Mouse (Mus musculus) ES-Bruce4 (cell line): ENCODE data around the gene Alcam. TPM values are rescaled to one million over a fixed set of nuclear protein-coding genes. Genes with fewer than 3 reads are reported as not detected.

ENCODE experiments used
- H3K27ac ChIP-seq: 2 replicates; pipeline ENCODE4 v1.5.1; 2012; ENCODE audit warnings: low read length, inconsistent platforms; ENCODE audit not compliant: insufficient read depth
- H3K27me3 ChIP-seq: 2 replicates; pipeline ENCODE4 v1.6.1; 2012; ENCODE audit warnings: mild to moderate bottlenecking, low read length, inconsistent platforms; ENCODE audit not compliant: control insufficient read depth, poor library complexity, insufficient read depth, severe bottlenecking
- H3K36me3 ChIP-seq: 2 replicates; pipeline ENCODE4 v1.6.1; 2012; ENCODE audit warnings: inconsistent platforms, mild to moderate bottlenecking, low read length, moderate library complexity; ENCODE audit not compliant: control insufficient read depth, poor library complexity, insufficient read depth, severe bottlenecking
- H3K4me1 ChIP-seq: one replicate; pipeline ENCODE4 v1.8.1; 2011; ENCODE audit warnings: low read length; ENCODE audit not compliant: control insufficient read depth, insufficient read depth
- H3K4me3 ChIP-seq: 2 replicates; pipeline ENCODE4 v1.5.1; 2011; ENCODE audit warnings: low read depth, mild to moderate bottlenecking, low read length
- H3K9ac ChIP-seq: 2 replicates; pipeline ENCODE4 v1.6.1; 2012; ENCODE audit warnings: low read depth, mild to moderate bottlenecking, inconsistent platforms; ENCODE audit not compliant: poor library complexity, severe bottlenecking
- H3K9me3 ChIP-seq: replicated peaks from 2 replicates; pipeline ENCODE4 v1.6.1; 2012; ENCODE audit warnings: mild to moderate bottlenecking, low read length, inconsistent platforms; ENCODE audit not compliant: control insufficient read depth, poor library complexity, insufficient read depth, severe bottlenecking
- CTCF ChIP-seq: IDR thresholded peaks from one replicate; pipeline ENCODE4 v1.8.1; 2011; ENCODE audit warnings: low read depth, low read length
- EP300 ChIP-seq: IDR thresholded peaks from 2 replicates; pipeline ENCODE4 v1.6.1; 2011; ENCODE audit warnings: low read depth, low read length; ENCODE audit not compliant: insufficient read depth
- POLR2A ChIP-seq: IDR thresholded peaks from one replicate; pipeline ENCODE4 v1.8.1; 2011; ENCODE audit warnings: low read length; ENCODE audit not compliant: insufficient read depth
- polyA plus RNA-seq: library from polyadenylated mRNA; stranded (reverse); fragments of >200 nt; gene quantifications from 2 replicates; pipeline ENCODE4 v1.2.4, GENCODE M21; 2011; ENCODE audit warnings: low read depth; ENCODE audit not compliant: missing spikeins, insufficient read depth, insufficient read length

The Alcam gene
- polyA plus RNA-seq, 1 experiment = 1.3 TPM

- TF ChIP-seq POLR2A (no peak), EP300 (no peak), CTCF (no peak)
- no peak overlapping the region for H3K4me3 ChIP-seq
- no peaks in the 10 kb centered on the region for H3K27me3 ChIP-seq
- H3K9ac ChIP-seq = no peak overlapping the region
- no peaks in the 10 kb centered on the region for H3K36me3 ChIP-seq
- H3K4me1 ChIP-seq = no peaks in the 10 kb centered on the region
- H3K27ac ChIP-seq = no peak overlapping the region
- H3K9me3 ChIP-seq = no peaks in the 10 kb centered on the region
Observed at GRCm38 (mm10) chr16:52371956-52372355, 81.9 kb downstream of the Alcam start.

GRCm38 (mm10) chr16:52368521-52368920 is 85.4 kb downstream of the Alcam start:
- Histone ChIP-seq H3K4me1 (no peaks in the 10 kb centered on the region), H3K27me3 (no peaks in the 10 kb centered on the region), H3K9me3 (no peaks in the 10 kb centered on the region), H3K36me3 (no peaks in the 10 kb centered on the region), H3K4me3 (no peak overlapping the region), H3K27ac (no peak overlapping the region), H3K9ac (no peak overlapping the region)
- TF ChIP-seq CTCF (no peak), POLR2A (no peak), EP300 (no peak)

GRCm38 (mm10) chr16:52366915-52367314 is 87.0 kb downstream of the Alcam start:
- Histone ChIP-seq H3K27ac (no peak overlapping the region), H3K9me3 (no peaks in the 10 kb centered on the region), H3K4me1 (no peaks in the 10 kb centered on the region), H3K4me3 (no peak overlapping the region), H3K27me3 (no peaks in the 10 kb centered on the region), H3K36me3 (no peaks in the 10 kb centered on the region), H3K9ac (no peak overlapping the region)
- no peak for TF ChIP-seq EP300
- TF ChIP-seq CTCF = no peak
- TF ChIP-seq POLR2A = no peak

GRCm38 (mm10) chr16:52363944-52364511 is 89.8 kb downstream of the Alcam start:
- Histone ChIP-seq H3K27me3 (no peaks in the 10 kb centered on the region), H3K4me1 (no peaks in the 10 kb centered on the region), H3K9ac (no peak overlapping the region), H3K9me3 (no peaks in the 10 kb centered on the region), H3K36me3 (no peaks in the 10 kb centered on the region), H3K4me3 (no peak overlapping the region), H3K27ac (no peak overlapping the region)
- TF ChIP-seq CTCF (no peak), EP300 (no peak), POLR2A (no peak)

GRCm38 (mm10) chr16:52343467-52344033 is 110.3 kb downstream of the Alcam start:
- no peaks in the 10 kb centered on the region for H3K4me1 ChIP-seq
- H3K9me3 ChIP-seq = no peaks in the 10 kb centered on the region
- TF ChIP-seq EP300 (no peak), POLR2A (no peak), CTCF (no peak)
- H3K27ac ChIP-seq = no peak overlapping the region
- H3K9ac ChIP-seq = no peak overlapping the region
- H3K36me3 ChIP-seq = no peaks in the 10 kb centered on the region
- H3K4me3 ChIP-seq = no peak overlapping the region
- H3K27me3 ChIP-seq = no peaks in the 10 kb centered on the region

- H3K9ac ChIP-seq = no peak overlapping the region
- H3K4me3 ChIP-seq = no peak overlapping the region
- H3K27ac ChIP-seq = no peak overlapping the region
- TF ChIP-seq POLR2A (no peak), CTCF (no peak), EP300 (no peak)
- H3K36me3 ChIP-seq = no peaks in the 10 kb centered on the region
- H3K4me1 ChIP-seq = no peaks in the 10 kb centered on the region
- H3K9me3 ChIP-seq = no peaks in the 10 kb centered on the region
- no peaks in the 10 kb centered on the region for H3K27me3 ChIP-seq
Observed at GRCm38 (mm10) chr16:52342694-52343466, 111.0 kb downstream of the Alcam start.
